Mouse (Mus musculus): ENCODE results near the gene Gm13102.
"Not testable (repeated sequence)": the region's sequence is repeated elsewhere in the genome, so short reads cannot be mapped to it uniquely, and the experiment has no call there.

Gene Gm13102

DNA sequence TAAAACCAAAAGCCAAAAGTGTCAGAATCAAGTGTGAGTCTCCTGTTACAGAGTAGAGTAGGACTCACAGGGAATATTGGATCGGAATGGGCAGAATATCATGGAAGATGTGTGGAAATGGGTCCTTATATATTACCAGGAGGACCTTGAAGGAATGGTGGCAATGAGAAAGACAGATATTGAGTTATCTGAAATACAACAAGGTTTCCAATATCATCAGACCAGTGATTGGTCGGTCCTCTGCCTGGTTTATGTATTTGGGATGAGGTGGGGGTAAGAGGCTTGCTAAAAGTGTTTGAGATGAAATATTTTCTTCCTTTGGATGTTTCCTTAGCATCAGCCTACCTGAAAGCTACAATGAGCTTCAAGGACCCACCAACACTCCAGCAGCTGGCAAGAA lies at the start of gene Gm13102:
Gene Gm13102 (plus strand): TSS at position 301 of the 400 bp plus-strand sequence.
- DNase-seq (ENCODE audit: inconsistent age in 2 of 2, low spot score in 1 of 2) = not testable (repeated sequence)

DNA sequence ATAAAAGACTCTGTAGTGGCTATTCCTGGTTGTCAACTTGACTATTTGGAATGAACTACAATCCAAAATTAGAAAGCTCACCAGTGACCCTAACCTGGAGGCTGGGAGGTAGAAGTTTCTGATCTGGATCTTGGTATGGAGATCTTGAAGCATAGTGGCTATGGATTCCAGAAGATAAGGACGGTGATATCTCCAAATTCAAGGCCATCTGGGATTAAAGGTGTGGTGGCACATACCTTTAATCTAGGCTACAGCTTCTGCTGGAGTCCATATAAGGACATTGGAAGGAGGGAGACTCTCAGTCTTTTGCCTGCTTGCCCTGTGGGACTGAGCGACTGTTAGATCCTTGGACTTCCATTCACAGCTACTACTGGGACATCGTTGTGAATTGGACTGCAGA lies 47.4 kb upstream of the Gm13102 start, which contains the start of gene Pramel4:
Gene Pramel4 (plus strand): TSS at position 301 of the 400 bp plus-strand sequence.
- not testable (repeated sequence) for DNase-seq (ENCODE audit: inconsistent age in 2 of 2, low spot score in 1 of 2)
